Mouse (Mus musculus): ENCODE measurements at regions not wholly inside any gene's neighbourhood (a gene's known extent, or its start where the extent isn't known, plus 50 kb on each side); places are given as distances from the start of the nearest gene placed in this dataset.
"Not testable (repeated sequence)": the region's sequence is repeated elsewhere in the genome, so short reads cannot be mapped to it uniquely, and the experiment has no call there.

DNA sequence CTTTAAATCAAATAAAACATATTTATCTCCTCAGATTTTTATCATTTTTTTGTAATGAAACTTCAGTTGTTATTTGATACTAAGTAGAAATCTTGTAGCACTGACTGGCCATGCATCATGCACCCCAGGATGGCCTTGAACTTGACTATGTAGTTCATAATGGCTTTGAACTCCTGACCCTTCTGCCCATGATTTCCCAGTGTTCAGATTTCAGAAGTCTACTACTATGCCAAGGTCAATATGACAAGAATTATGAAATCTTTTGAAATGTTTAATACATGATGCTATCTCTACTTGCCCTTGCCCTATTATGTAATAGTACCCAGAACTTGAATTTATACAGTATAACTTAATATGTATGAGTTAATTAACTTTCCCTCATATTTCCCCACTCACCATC lies 200.2 kb downstream of the Kctd12 start:
- H3K9me3 ChIP-seq (replicated peaks): no peaks in the 10 kb centered on the region
- no peaks in the 10 kb centered on the region for H3K4me1 ChIP-seq
- no peak for ATAC-seq (ENCODE audit: insufficient number of reproducible peaks, low FRiP score, low TSS enrichment, low read depth)

GRCm38 (mm10) chr14:102769716-102770115 lies 212.7 kb downstream of the Kctd12 start:
- 62% methylated on average over 3 of the region's 3 CpGs for WGBS

More for the DNA sequence above, 200.2 kb downstream of the Kctd12 start:
- no peak overlapping the region for H3K4me2 ChIP-seq (replicated peaks)
- no peaks in the 10 kb centered on the region for H3K36me3 ChIP-seq
- H3K9ac ChIP-seq: no peak overlapping the region
- H3K4me3 ChIP-seq (replicated peaks): no peak overlapping the region
- no peaks in the 10 kb centered on the region for H3K27me3 ChIP-seq
- H3K27ac ChIP-seq (replicated peaks): no peak overlapping the region

GRCm38 (mm10) chr14:102748687-102749086 lies 233.8 kb downstream of the Kctd12 start:
- Histone ChIP-seq H3K9me3 (replicated peaks) (no peaks in the 10 kb centered on the region), H3K4me3 (replicated peaks) (no peak overlapping the region), H3K4me1 (no peaks in the 10 kb centered on the region), H3K9ac (no peak overlapping the region), H3K36me3 (no peaks in the 10 kb centered on the region), H3K27me3 (no peaks in the 10 kb centered on the region), H3K27ac (replicated peaks) (no peak overlapping the region), H3K4me2 (replicated peaks) (no peak overlapping the region)
- WGBS: 52% methylated on average over 1 of the region's 1 CpGs
- ATAC-seq (ENCODE audit: insufficient number of reproducible peaks, low FRiP score, low TSS enrichment, low read depth): no peak

More at GRCm38 (mm10) chr14:102769716-102770115, 212.7 kb downstream of the Kctd12 start:
- no peaks in the 10 kb centered on the region for H3K36me3 ChIP-seq
- H3K27ac ChIP-seq (replicated peaks): no peak overlapping the region
- no peaks in the 10 kb centered on the region for H3K9me3 ChIP-seq (replicated peaks)
- no peak for ATAC-seq (ENCODE audit: insufficient number of reproducible peaks, low FRiP score, low TSS enrichment, low read depth)
- H3K4me1 ChIP-seq: no peaks in the 10 kb centered on the region
- no peak overlapping the region for H3K9ac ChIP-seq
- H3K4me2 ChIP-seq (replicated peaks): no peak overlapping the region
- no peaks in the 10 kb centered on the region for H3K27me3 ChIP-seq
- H3K4me3 ChIP-seq (replicated peaks): no peak overlapping the region

GRCm38 (mm10) chr14:102742331-102742730 lies 240.1 kb downstream of the Kctd12 start:
- H3K4me1 ChIP-seq: no peaks in the 10 kb centered on the region
- no peak for ATAC-seq (ENCODE audit: insufficient number of reproducible peaks, low FRiP score, low TSS enrichment, low read depth)
- H3K4me2 ChIP-seq (replicated peaks): no peak overlapping the region
- H3K27me3 ChIP-seq: no peaks in the 10 kb centered on the region
- H3K36me3 ChIP-seq: no peaks in the 10 kb centered on the region
- H3K4me3 ChIP-seq (replicated peaks): no peak overlapping the region
- H3K9me3 ChIP-seq (replicated peaks): no peaks in the 10 kb centered on the region
- WGBS: 77% methylated on average over 8 of the region's 8 CpGs
- H3K9ac ChIP-seq: no peak overlapping the region
- no peak overlapping the region for H3K27ac ChIP-seq (replicated peaks)

DNA sequence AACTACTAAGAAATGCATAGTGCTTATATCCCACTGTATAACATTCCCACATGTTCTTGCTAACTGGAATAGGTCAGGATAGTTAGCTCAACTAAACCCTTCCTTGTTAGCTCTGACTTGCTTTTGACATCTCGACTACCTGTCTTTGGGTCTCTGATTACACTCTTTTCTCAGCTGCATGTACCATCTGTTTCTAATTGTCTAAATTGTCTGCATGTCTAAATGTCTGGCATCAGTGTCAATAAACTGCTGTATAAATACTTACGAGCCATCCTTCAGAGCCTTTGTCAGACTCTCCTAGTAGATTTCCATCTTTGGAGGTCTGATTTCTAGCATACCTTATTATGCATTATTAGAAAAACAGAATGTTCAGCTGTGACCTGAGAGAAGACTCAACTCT lies 245.8 kb downstream of the Kctd12 start:
- H3K36me3 ChIP-seq: no peaks in the 10 kb centered on the region
- H3K27ac ChIP-seq (replicated peaks): no peak overlapping the region
- H3K4me2 ChIP-seq (replicated peaks): no peak overlapping the region
- 32% methylated on average over 2 of the region's 2 CpGs for WGBS
- no peak overlapping the region for H3K9ac ChIP-seq
- ATAC-seq (ENCODE audit: insufficient number of reproducible peaks, low FRiP score, low TSS enrichment, low read depth): no peak
- no peaks in the 10 kb centered on the region for H3K9me3 ChIP-seq (replicated peaks)
- H3K27me3 ChIP-seq: no peaks in the 10 kb centered on the region
- H3K4me3 ChIP-seq (replicated peaks): no peak overlapping the region
- no peaks in the 10 kb centered on the region for H3K4me1 ChIP-seq

DNA sequence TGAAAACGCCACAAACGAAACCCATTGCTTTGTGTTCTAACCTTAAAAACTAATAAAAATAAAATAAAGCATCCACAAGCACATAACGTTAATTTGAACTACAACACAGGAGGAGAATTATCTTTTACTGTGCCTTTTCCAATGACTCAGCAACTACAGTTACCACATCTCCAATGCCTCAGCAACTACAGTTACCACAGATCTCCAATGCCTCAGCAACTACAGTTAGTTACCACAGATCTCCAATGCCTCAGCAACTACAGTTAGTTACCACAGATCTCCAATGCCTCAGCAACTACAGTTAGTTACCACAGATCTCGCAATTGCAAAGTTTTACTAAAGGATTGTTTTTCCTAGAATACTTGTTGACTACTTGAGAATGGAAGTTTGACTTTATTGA lies 248.7 kb downstream of the Kctd12 start:
- H3K9me3 ChIP-seq (replicated peaks); H3K4me2 ChIP-seq (replicated peaks); H3K4me1 ChIP-seq; H3K27ac ChIP-seq (replicated peaks); H3K36me3 ChIP-seq; H3K27me3 ChIP-seq; H3K9ac ChIP-seq; ATAC-seq (ENCODE audit: insufficient number of reproducible peaks, low FRiP score, low TSS enrichment, low read depth); H3K4me3 ChIP-seq (replicated peaks): not testable (repeated sequence)
- 91% methylated on average over 4 of the region's 4 CpGs for WGBS

DNA sequence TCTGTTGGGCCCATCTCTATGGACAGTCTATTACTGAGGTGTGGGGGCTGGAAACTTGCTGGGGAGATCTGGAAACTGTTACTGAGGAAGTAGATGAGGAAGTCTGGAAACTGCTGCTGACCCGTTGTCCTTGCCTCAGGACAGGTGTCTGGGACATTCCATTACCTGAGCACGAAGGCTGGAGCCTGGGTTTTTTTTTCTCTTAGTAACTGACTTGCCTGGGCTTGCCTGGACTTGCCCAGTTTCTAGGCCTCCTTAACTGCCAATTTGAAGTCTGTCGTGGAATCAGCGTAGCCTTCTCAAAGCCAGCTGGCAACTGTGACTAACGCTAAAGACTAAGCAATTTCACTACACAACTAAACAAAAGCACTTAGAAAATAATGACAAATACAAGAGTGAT lies 250.7 kb downstream of the Kctd12 start:
- no peak for ATAC-seq (ENCODE audit: insufficient number of reproducible peaks, low FRiP score, low TSS enrichment, low read depth)
- H3K27ac ChIP-seq (replicated peaks): no peak overlapping the region
- no peak overlapping the region for H3K4me2 ChIP-seq (replicated peaks)
- no peak overlapping the region for H3K9ac ChIP-seq
- no peaks in the 10 kb centered on the region for H3K4me1 ChIP-seq
- no peaks in the 10 kb centered on the region for H3K27me3 ChIP-seq
- H3K36me3 ChIP-seq: no peaks in the 10 kb centered on the region
- 45% methylated on average over 5 of the region's 5 CpGs for WGBS
- H3K9me3 ChIP-seq (replicated peaks): no peaks in the 10 kb centered on the region
- no peak overlapping the region for H3K4me3 ChIP-seq (replicated peaks)

DNA sequence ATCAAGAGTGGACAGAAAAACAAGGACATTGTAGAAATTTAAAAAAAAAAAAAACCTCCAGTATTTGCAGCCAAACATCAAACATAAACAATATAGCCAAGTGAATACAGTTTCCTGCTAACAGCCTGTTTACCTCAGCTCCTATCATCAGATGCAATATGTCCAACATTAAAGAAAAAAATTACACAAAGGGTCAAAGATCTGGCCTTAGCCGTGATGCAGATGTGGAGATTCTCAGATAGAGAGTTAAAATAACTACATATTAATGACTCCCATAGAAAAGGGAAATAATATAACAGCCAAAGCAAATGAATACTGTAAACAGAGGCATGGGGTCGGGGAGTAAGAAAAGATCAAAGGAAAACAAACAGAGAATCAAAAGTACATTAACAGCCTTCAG lies 259.8 kb downstream of the Kctd12 start:
- no peak for ATAC-seq (ENCODE audit: insufficient number of reproducible peaks, low FRiP score, low TSS enrichment, low read depth)
- Histone ChIP-seq H3K4me1 (no peaks in the 10 kb centered on the region), H3K4me2 (replicated peaks) (no peak overlapping the region), H3K27me3 (no peaks in the 10 kb centered on the region), H3K4me3 (replicated peaks) (no peak overlapping the region), H3K9me3 (replicated peaks) (no peaks in the 10 kb centered on the region), H3K9ac (no peak overlapping the region), H3K27ac (replicated peaks) (no peak overlapping the region), H3K36me3 (no peaks in the 10 kb centered on the region)
- 41% methylated on average over 2 of the region's 2 CpGs for WGBS

DNA sequence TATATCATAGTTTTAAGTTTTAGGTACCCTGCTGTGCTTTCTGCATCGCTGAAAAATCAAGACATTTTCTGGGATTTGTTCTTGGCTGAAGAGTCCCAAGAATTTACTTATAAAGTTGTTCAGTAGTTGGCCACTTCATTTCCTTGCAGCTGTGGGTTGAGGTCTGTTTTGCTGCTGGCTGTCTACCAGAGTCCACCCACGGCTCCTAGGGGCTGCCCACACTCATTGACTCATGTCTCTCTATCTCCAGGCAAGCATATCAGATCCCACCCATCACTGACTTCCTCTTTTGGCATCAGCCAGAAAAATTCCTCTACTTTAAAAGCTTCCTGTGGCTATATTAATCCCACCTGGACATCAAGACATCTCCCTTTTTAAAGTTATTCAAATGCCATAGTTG lies 263.9 kb downstream of the Kctd12 start:
- no peaks in the 10 kb centered on the region for H3K36me3 ChIP-seq
- H3K27ac ChIP-seq (replicated peaks): no peak overlapping the region
- no peaks in the 10 kb centered on the region for H3K4me1 ChIP-seq
- no peaks in the 10 kb centered on the region for H3K27me3 ChIP-seq
- H3K4me3 ChIP-seq (replicated peaks): no peak overlapping the region
- no peak for ATAC-seq (ENCODE audit: insufficient number of reproducible peaks, low FRiP score, low TSS enrichment, low read depth)
- no peak overlapping the region for H3K9ac ChIP-seq
- H3K4me2 ChIP-seq (replicated peaks): no peak overlapping the region
- no peaks in the 10 kb centered on the region for H3K9me3 ChIP-seq (replicated peaks)
- 33% methylated on average over 2 of the region's 2 CpGs for WGBS

GRCm38 (mm10) chr14:102712600-102712999 lies 269.8 kb downstream of the Kctd12 start:
- Histone ChIP-seq H3K4me1 (no peaks in the 10 kb centered on the region), H3K9ac (no peak overlapping the region), H3K27ac (replicated peaks) (no peak overlapping the region), H3K27me3 (no peaks in the 10 kb centered on the region), H3K36me3 (no peaks in the 10 kb centered on the region), H3K4me3 (replicated peaks) (no peak overlapping the region), H3K9me3 (replicated peaks) (no peaks in the 10 kb centered on the region), H3K4me2 (replicated peaks) (no peak overlapping the region)
- WGBS: 30% methylated on average over 1 of the region's 1 CpGs
- ATAC-seq (ENCODE audit: insufficient number of reproducible peaks, low FRiP score, low TSS enrichment, low read depth): no peak

DNA sequence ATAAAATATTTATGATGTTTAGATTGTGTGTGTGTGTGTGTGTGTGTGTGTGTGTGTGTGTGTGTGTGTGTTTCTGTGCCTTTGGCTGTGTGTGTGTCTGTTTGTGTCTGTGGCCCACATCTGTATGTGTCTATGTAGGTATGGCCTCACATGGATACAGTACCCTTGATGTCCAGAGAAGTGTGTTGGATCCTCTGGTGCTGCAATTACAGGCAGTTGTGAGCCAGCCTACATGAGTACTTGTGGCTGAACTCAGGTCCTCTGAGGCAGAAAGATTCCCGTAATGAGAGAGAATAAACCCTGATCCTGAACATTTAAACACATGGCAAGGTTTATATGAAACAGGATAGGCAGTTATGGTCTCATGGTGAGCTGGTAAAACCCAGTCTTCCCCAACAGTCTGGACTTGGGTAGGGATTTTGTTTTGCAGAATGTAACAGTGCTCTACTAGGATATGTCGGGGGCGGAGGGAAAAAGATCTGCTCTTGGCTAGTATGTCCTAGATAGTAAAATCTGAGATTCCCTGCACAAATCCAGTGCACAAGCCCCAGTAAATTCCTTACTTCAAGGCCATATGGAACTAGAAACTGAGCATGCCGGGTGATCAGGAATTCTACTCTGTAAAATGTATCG lies 275.6 kb downstream of the Kctd12 start:
- no peak for ATAC-seq (ENCODE audit: insufficient number of reproducible peaks, low FRiP score, low TSS enrichment, low read depth)
- WGBS: 55% methylated on average over 5 of the region's 5 CpGs
- no peak overlapping the region for H3K4me3 ChIP-seq (replicated peaks)
- no peak overlapping the region for H3K4me2 ChIP-seq (replicated peaks)
- H3K36me3 ChIP-seq: no peaks in the 10 kb centered on the region
- H3K4me1 ChIP-seq: no peaks in the 10 kb centered on the region
- no peaks in the 10 kb centered on the region for H3K27me3 ChIP-seq
- H3K9me3 ChIP-seq (replicated peaks): no peaks in the 10 kb centered on the region
- no peak overlapping the region for H3K9ac ChIP-seq
- no peak overlapping the region for H3K27ac ChIP-seq (replicated peaks)

GRCm38 (mm10) chr14:102701108-102701507 lies 281.3 kb downstream of the Kctd12 start:
- Histone ChIP-seq H3K9me3 (replicated peaks) (no peaks in the 10 kb centered on the region), H3K4me1 (no peaks in the 10 kb centered on the region), H3K27ac (replicated peaks) (no peak overlapping the region), H3K36me3 (no peaks in the 10 kb centered on the region), H3K4me3 (replicated peaks) (no peak overlapping the region), H3K4me2 (replicated peaks) (no peak overlapping the region), H3K9ac (no peak overlapping the region), H3K27me3 (no peaks in the 10 kb centered on the region)
- no peak for ATAC-seq (ENCODE audit: insufficient number of reproducible peaks, low FRiP score, low TSS enrichment, low read depth)
- WGBS: 65% methylated on average over 2 of the region's 2 CpGs
